8 mouse cellular contexts compared by ENCODE assay signal in genomic region chr2:154437191-154437527, GRCm38 (mm10). TPM values are rescaled to one million over a fixed set of nuclear protein-coding genes. Genes with fewer than 3 reads are reported as not detected.
A peak's percentile ranks its signal among the peaks of the same experiment; 100 is the strongest.
DNase-seq lines count a peak whose midpoint lies in the region; ATAC-seq and TF ChIP-seq lines count a peak whose summit lies in the region.

No protein-coding gene starts in this region.

- peaks cover 0 to 38% of the 10 kb centered on the region in 2 experiments; a peak in 3 of 4 replicates for H3K4me1 ChIP-seq in heart, embryonic 14.5 days (ENCODE audit: control insufficient read depth in 2 of 2, insufficient read depth in 2 of 2, low read length in 2 of 2)
- H3K4me1 ChIP-seq in ES-Bruce4 (ENCODE audit: control insufficient read depth, insufficient read depth, low read length): peaks cover 4% of the 10 kb centered on the region
- H3K4me1 ChIP-seq in forebrain, embryonic 15.5 days: peaks cover 45% of the 10 kb centered on the region
- H3K4me1 ChIP-seq in liver, embryonic 16.5 days (ENCODE audit: control insufficient read depth, low read depth, low read length): peaks cover 19% of the 10 kb centered on the region

- H3K9ac ChIP-seq in heart, embryonic 14.5 days (ENCODE audit: low read length): peak overlapping the region; percentile 98
- H3K9ac ChIP-seq in ES-Bruce4 (ENCODE audit: low read depth, poor library complexity, severe bottlenecking): peak overlapping the region; percentile 98
- H3K9ac ChIP-seq in forebrain, embryonic 15.5 days (replicated peaks): peak overlapping the region; percentile 99
- peak overlapping the region; percentile 95 for H3K9ac ChIP-seq in liver, embryonic 16.5 days (ENCODE audit: low read depth, low read length)

- H3K4me2 ChIP-seq in heart, embryonic 14.5 days (ENCODE audit: low read length): peak overlapping the region; percentile 76
- H3K4me2 ChIP-seq in forebrain, embryonic 15.5 days (replicated peaks): peak overlapping the region; percentile 42
- peak overlapping the region; percentile 83 for H3K4me2 ChIP-seq in liver, embryonic 16.5 days (ENCODE audit: low read depth, low read length)

- H3K36me3 ChIP-seq in heart, embryonic 14.5 days (ENCODE audit: control insufficient read depth, insufficient read depth, low read length): no peaks in the 10 kb centered on the region
- H3K36me3 ChIP-seq in ES-Bruce4 (ENCODE audit: control insufficient read depth, insufficient read depth, low read length, poor library complexity, severe bottlenecking): peaks cover 15% of the 10 kb centered on the region
- no peaks in the 10 kb centered on the region for H3K36me3 ChIP-seq in forebrain, embryonic 15.5 days
- H3K36me3 ChIP-seq in liver, embryonic 16.5 days (ENCODE audit: control insufficient read depth, insufficient read depth): no peaks in the 10 kb centered on the region

- H3K27ac ChIP-seq in heart, embryonic 14.5 days (replicated peaks in 1 of 2; ENCODE audit: control insufficient read depth in 1 of 2, insufficient read depth in 1 of 2, low read depth in 2 of 2, low read length in 2 of 2): peak overlapping the region; percentile 94 to 97
- peak overlapping the region; percentile 34 for H3K27ac ChIP-seq in ES-Bruce4 (ENCODE audit: insufficient read depth, low read length)
- H3K27ac ChIP-seq in forebrain, embryonic 15.5 days (replicated peaks): peak overlapping the region; percentile 92
- peak overlapping the region; percentile 84 for H3K27ac ChIP-seq in liver, embryonic 16.5 days (ENCODE audit: low read length)

- TF ChIP-seq POLR2A in ES-Bruce4 (IDR thresholded peaks at IDR 0.05; ENCODE audit: insufficient read depth, low read length): no peak

- no peak for ATAC-seq in heart, embryonic 14.5 days (ENCODE audit: insufficient number of reproducible peaks, insufficient read depth, low FRiP score, low read depth)
- ATAC-seq in forebrain, embryonic 15.5 days (replicated peaks): no peak
- ATAC-seq in liver, embryonic 16.5 days (ENCODE audit: low read depth): no peak

- TF ChIP-seq CTCF in ES-Bruce4 (IDR thresholded peaks at IDR 0.05; ENCODE audit: low read depth, low read length): no peak

- intact Hi-C loops in heart, postnatal 10 days (cut with DNase I): no loop called here

- 12% methylated on average over 7 of the region's 7 CpGs for WGBS in heart, embryonic 14.5 days
- WGBS in forebrain, embryonic 15.5 days: 13% methylated on average over 7 of the region's 7 CpGs
- WGBS in liver, embryonic 16.5 days (ENCODE audit: insufficient replicate concordance): 14% methylated on average over 7 of the region's 7 CpGs

- no peaks in the 10 kb centered on the region for H3K27me3 ChIP-seq in heart, embryonic 14.5 days (ENCODE audit: control insufficient read depth, insufficient read depth, low read length)
- H3K27me3 ChIP-seq in ES-Bruce4 (ENCODE audit: control insufficient read depth, insufficient read depth, low read length, poor library complexity, severe bottlenecking): no peaks in the 10 kb centered on the region
- no peaks in the 10 kb centered on the region for H3K27me3 ChIP-seq in forebrain, embryonic 15.5 days
- no peaks in the 10 kb centered on the region for H3K27me3 ChIP-seq in liver, embryonic 16.5 days (ENCODE audit: control insufficient read depth, insufficient read depth, low read depth, low read length)

- TF ChIP-seq EP300 in ES-Bruce4 (IDR thresholded peaks at IDR 0.05; ENCODE audit: insufficient read depth, low read depth, low read length): no peak

- DNase-seq in heart, postnatal 10 days: no peak
- no peak for DNase-seq in right cerebral cortex, postnatal 10 days (ENCODE audit: low spot score in 2 of 2)
- no peak for DNase-seq in right cerebral cortex, postnatal 14 days
- no peak for DNase-seq in kidney, postnatal 14 days

- peak overlapping the region; percentile 65 to 99 for H3K4me3 ChIP-seq in heart, embryonic 14.5 days (ENCODE audit: control insufficient read depth in 1 of 2, insufficient read depth in 1 of 2, low read depth in 1 of 2, low read length in 2 of 2)
- H3K4me3 ChIP-seq in ES-Bruce4 (ENCODE audit: low read depth, low read length): peak overlapping the region; percentile 94
- peak overlapping the region; percentile 92 for H3K4me3 ChIP-seq in forebrain, embryonic 15.5 days
- peak overlapping the region; percentile 82 for H3K4me3 ChIP-seq in liver, embryonic 16.5 days (ENCODE audit: low read depth, low read length)

- no peaks in the 10 kb centered on the region for H3K9me3 ChIP-seq in heart, embryonic 14.5 days (ENCODE audit: control insufficient read depth, low read length)
- H3K9me3 ChIP-seq in ES-Bruce4 (replicated peaks; ENCODE audit: control insufficient read depth, insufficient read depth, low read length, poor library complexity, severe bottlenecking): no peaks in the 10 kb centered on the region
- H3K9me3 ChIP-seq in forebrain, embryonic 15.5 days: no peaks in the 10 kb centered on the region
- no peaks in the 10 kb centered on the region for H3K9me3 ChIP-seq in liver, embryonic 16.5 days (replicated peaks; ENCODE audit: control insufficient read depth, low read length)

RNA-seq across cellular contexts. Expression of gene Cbfa2t2, which starts 0.9 kb away (rescaled TPM):
- polyA plus RNA-seq in heart, embryonic 14.5 days (2014; fragmentation: Nextera tagmentation; extraction: Ambion mirVana): 30.8 and 35.1 TPM in 2 replicates
- 10 to 100 TPM; 23.5 to 25.3 TPM for total RNA-seq in heart, postnatal 10 days (2021)
- 79.9 and 89.5 TPM in 2 replicates for polyA plus RNA-seq in ES-Bruce4 (2011; ENCODE audit: insufficient read depth, insufficient read length, low read depth, missing spikeins)
- polyA plus RNA-seq in forebrain, embryonic 15.5 days (2015; fragmentation: Nextera tagmentation; extraction: Ambion mirVana): 78.0 and 82.3 TPM in 2 replicates
- polyA plus RNA-seq in liver, embryonic 16.5 days (2015; fragmentation: Nextera tagmentation; extraction: Ambion mirVana): 8.2 TPM in 2 replicates

RNA-seq across cellular contexts. Expression of gene Snta1, which starts 29.3 kb away (rescaled TPM):
- 23.7 and 26.9 TPM in 2 replicates for polyA plus RNA-seq in heart, embryonic 14.5 days (2014; fragmentation: Nextera tagmentation; extraction: Ambion mirVana)
- 100 to 1,000 TPM in 1 of 2 experiments, 10 to 100 TPM in 1; 82.6 to 106 TPM for total RNA-seq in heart, postnatal 10 days (2021)
- polyA plus RNA-seq in ES-Bruce4 (2011; ENCODE audit: insufficient read depth, insufficient read length, low read depth, missing spikeins): 11.7 and 13.5 TPM in 2 replicates
- polyA plus RNA-seq in forebrain, embryonic 15.5 days (2015; fragmentation: Nextera tagmentation; extraction: Ambion mirVana): 9.2 and 11.1 TPM in 2 replicates
- polyA plus RNA-seq in liver, embryonic 16.5 days (2015; fragmentation: Nextera tagmentation; extraction: Ambion mirVana): 3.1 and 3.4 TPM in 2 replicates

Comparison
In these comparisons a context has a peak if more than half of its experiments do, and no peak if none do; other contexts are left out.
1. H3K27ac ChIP-seq: peak in every context shown above with its lines; median percentile 96 in heart, embryonic 14.5 days; 92 in forebrain, embryonic 15.5 days; 84 in liver, embryonic 16.5 days; 34 in ES-Bruce4.